Mouse (Mus musculus): ENCODE measurements around the gene Naaa. TPM values are rescaled to one million over a fixed set of nuclear protein-coding genes. Genes with fewer than 3 reads are reported as not detected.
A peak's percentile ranks its signal among the peaks of the same experiment; 100 is the strongest.

Naaa gene
- polyA plus RNA-seq, 2 experiments: 17.5 to 19.0 TPM

GRCm38 (mm10) chr5:92248614-92249013 is 29.4 kb downstream of the Naaa start:
- Histone ChIP-seq H3K9me3 (ENCODE audit: control insufficient read depth, low read length) (no peaks in the 10 kb centered on the region), H3K4me1 (ENCODE audit: control insufficient read depth, insufficient read depth, low read length) (no peaks in the 10 kb centered on the region), H3K36me3 (ENCODE audit: control insufficient read depth, insufficient read depth, low read length) (no peaks in the 10 kb centered on the region), H3K27ac (replicated peaks; ENCODE audit: low read depth, low read length) (no peak overlapping the region), H3K9ac (ENCODE audit: low read depth, low read length, severe bottlenecking) (no peak overlapping the region), H3K4me3 (replicated peaks; ENCODE audit: low read length) (no peak overlapping the region), H3K27me3 (ENCODE audit: control insufficient read depth, insufficient read depth, low read length) (no peaks in the 10 kb centered on the region), H3K4me2 (replicated peaks; ENCODE audit: low read depth, low read length, severe bottlenecking) (no peak overlapping the region)
- 75% methylated on average over 11 of the region's 11 CpGs for WGBS
- TF ChIP-seq POLR2A (IDR thresholded peaks at IDR 0.05; ENCODE audit: borderline replicate concordance, extremely low read depth, insufficient read depth, insufficient read length): no peak
- DNase-seq (ENCODE audit: low spot score): no peak
- no peak for ATAC-seq (ENCODE audit: low FRiP score, low read depth)

GRCm38 (mm10) chr5:92245483-92245882 is 32.5 kb downstream of the Naaa start:
- TF ChIP-seq POLR2A (IDR thresholded peaks at IDR 0.05; ENCODE audit: borderline replicate concordance, extremely low read depth, insufficient read depth, insufficient read length): no peak
- WGBS: 86% methylated on average over 9 of the region's 9 CpGs
- no peaks in the 10 kb centered on the region for H3K4me1 ChIP-seq (ENCODE audit: control insufficient read depth, insufficient read depth, low read length)

GRCm38 (mm10) chr5:92244900-92245299 is 33.1 kb downstream of the Naaa start:
- ATAC-seq (ENCODE audit: low FRiP score, low read depth) (no peak), DNase-seq (ENCODE audit: low spot score) (no peak)
- Histone ChIP-seq H3K4me1 (ENCODE audit: control insufficient read depth, insufficient read depth, low read length) (no peaks in the 10 kb centered on the region), H3K9ac (ENCODE audit: low read depth, low read length, severe bottlenecking) (no peak overlapping the region), H3K4me2 (replicated peaks; ENCODE audit: low read depth, low read length, severe bottlenecking) (no peak overlapping the region), H3K4me3 (replicated peaks; ENCODE audit: low read length) (no peak overlapping the region), H3K36me3 (ENCODE audit: control insufficient read depth, insufficient read depth, low read length) (no peaks in the 10 kb centered on the region), H3K27ac (replicated peaks; ENCODE audit: low read depth, low read length) (no peak overlapping the region), H3K27me3 (ENCODE audit: control insufficient read depth, insufficient read depth, low read length) (no peaks in the 10 kb centered on the region), H3K9me3 (ENCODE audit: control insufficient read depth, low read length) (no peaks in the 10 kb centered on the region)
- WGBS: 93% methylated on average over 2 of the region's 2 CpGs
- TF ChIP-seq POLR2A (IDR thresholded peaks at IDR 0.05; ENCODE audit: borderline replicate concordance, extremely low read depth, insufficient read depth, insufficient read length): no peak

More at GRCm38 (mm10) chr5:92245483-92245882, 32.5 kb downstream of the Naaa start:
- no peak overlapping the region for H3K4me2 ChIP-seq (replicated peaks; ENCODE audit: low read depth, low read length, severe bottlenecking)
- no peak overlapping the region for H3K4me3 ChIP-seq (replicated peaks; ENCODE audit: low read length)
- no peak for DNase-seq (ENCODE audit: low spot score)
- H3K27ac ChIP-seq (replicated peaks; ENCODE audit: low read depth, low read length): no peak overlapping the region
- H3K9me3 ChIP-seq (ENCODE audit: control insufficient read depth, low read length): no peaks in the 10 kb centered on the region
- ATAC-seq (ENCODE audit: low FRiP score, low read depth): no peak
- no peak overlapping the region for H3K9ac ChIP-seq (ENCODE audit: low read depth, low read length, severe bottlenecking)
- H3K27me3 ChIP-seq (ENCODE audit: control insufficient read depth, insufficient read depth, low read length): no peaks in the 10 kb centered on the region
- H3K36me3 ChIP-seq (ENCODE audit: control insufficient read depth, insufficient read depth, low read length): no peaks in the 10 kb centered on the region

- DNase-seq (ENCODE audit: low spot score): no peak
- Histone ChIP-seq H3K27ac (replicated peaks; ENCODE audit: low read depth, low read length) (no peak overlapping the region), H3K4me3 (replicated peaks; ENCODE audit: low read length) (no peak overlapping the region), H3K36me3 (ENCODE audit: control insufficient read depth, insufficient read depth, low read length) (no peaks in the 10 kb centered on the region), H3K4me1 (ENCODE audit: control insufficient read depth, insufficient read depth, low read length) (no peaks in the 10 kb centered on the region), H3K9ac (ENCODE audit: low read depth, low read length, severe bottlenecking) (no peak overlapping the region), H3K9me3 (ENCODE audit: control insufficient read depth, low read length) (no peaks in the 10 kb centered on the region), H3K4me2 (replicated peaks; ENCODE audit: low read depth, low read length, severe bottlenecking) (no peak overlapping the region), H3K27me3 (ENCODE audit: control insufficient read depth, insufficient read depth, low read length) (no peaks in the 10 kb centered on the region)
- no peak for TF ChIP-seq POLR2A (IDR thresholded peaks at IDR 0.05; ENCODE audit: borderline replicate concordance, extremely low read depth, insufficient read depth, insufficient read length)
- WGBS: 94% methylated on average over 12 of the region's 12 CpGs
- ATAC-seq (ENCODE audit: low FRiP score, low read depth): no peak
Observed at GRCm38 (mm10) chr5:92240769-92241168, 37.2 kb downstream of the Naaa start.

GRCm38 (mm10) chr5:92239333-92240232 is 38.4 kb downstream of the Naaa start:
- DNase-seq (ENCODE audit: low spot score): peak; percentile 64
- H3K9ac ChIP-seq (ENCODE audit: low read depth, low read length, severe bottlenecking): no peak overlapping the region
- TF ChIP-seq POLR2A (IDR thresholded peaks at IDR 0.05; ENCODE audit: borderline replicate concordance, extremely low read depth, insufficient read depth, insufficient read length): no peak
- H3K4me3 ChIP-seq (replicated peaks; ENCODE audit: low read length): no peak overlapping the region
- 46% methylated on average over 29 of the region's 29 CpGs for WGBS
- no peaks in the 10 kb centered on the region for H3K9me3 ChIP-seq (ENCODE audit: control insufficient read depth, low read length)
- H3K27ac ChIP-seq (replicated peaks; ENCODE audit: low read depth, low read length): no peak overlapping the region
- ATAC-seq (ENCODE audit: low FRiP score, low read depth): peak; percentile 60; the same call in 1 of the 2 replicates
- no peaks in the 10 kb centered on the region for H3K27me3 ChIP-seq (ENCODE audit: control insufficient read depth, insufficient read depth, low read length)
- H3K4me2 ChIP-seq (replicated peaks; ENCODE audit: low read depth, low read length, severe bottlenecking): no peak overlapping the region; the same call in 1 of the 2 replicates
- H3K36me3 ChIP-seq (ENCODE audit: control insufficient read depth, insufficient read depth, low read length): no peaks in the 10 kb centered on the region
- H3K4me1 ChIP-seq (ENCODE audit: control insufficient read depth, insufficient read depth, low read length): no peaks in the 10 kb centered on the region
